Mouse (Mus musculus): ENCODE results near the gene Trak1.

Gene Trak1

DNA sequence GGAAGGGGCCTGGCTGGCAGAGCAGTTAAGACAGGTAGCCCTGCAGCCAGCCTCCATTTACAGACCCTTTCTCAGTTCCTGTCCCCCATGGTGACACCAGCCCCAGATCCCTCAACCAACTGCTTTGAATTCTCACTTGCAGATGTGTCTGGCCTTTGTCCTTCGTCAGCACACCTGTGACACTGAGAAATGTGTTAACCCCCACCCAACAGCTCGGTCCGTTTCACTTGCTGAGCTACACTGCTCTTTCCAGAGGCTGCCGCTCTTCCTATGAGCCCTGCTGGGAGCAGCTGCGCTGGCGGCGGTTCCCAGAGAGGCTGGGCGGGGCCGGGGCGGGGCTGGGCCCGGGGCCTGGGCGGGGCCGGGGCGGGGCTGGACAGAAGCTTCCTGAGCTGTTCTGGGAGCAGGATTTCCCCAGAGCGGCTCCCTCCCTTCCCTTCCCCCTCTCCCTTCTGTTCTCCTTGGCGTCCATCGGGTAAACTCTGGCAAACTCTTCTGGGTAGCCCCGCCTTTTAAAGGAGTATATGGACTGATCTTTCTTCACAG is 74.1 kb downstream of the Trak1 start:
- peak in 1 of 2 experiments; percentile 72 for DNase-seq (ENCODE audit: low spot score in 2 of 2)

DNA sequence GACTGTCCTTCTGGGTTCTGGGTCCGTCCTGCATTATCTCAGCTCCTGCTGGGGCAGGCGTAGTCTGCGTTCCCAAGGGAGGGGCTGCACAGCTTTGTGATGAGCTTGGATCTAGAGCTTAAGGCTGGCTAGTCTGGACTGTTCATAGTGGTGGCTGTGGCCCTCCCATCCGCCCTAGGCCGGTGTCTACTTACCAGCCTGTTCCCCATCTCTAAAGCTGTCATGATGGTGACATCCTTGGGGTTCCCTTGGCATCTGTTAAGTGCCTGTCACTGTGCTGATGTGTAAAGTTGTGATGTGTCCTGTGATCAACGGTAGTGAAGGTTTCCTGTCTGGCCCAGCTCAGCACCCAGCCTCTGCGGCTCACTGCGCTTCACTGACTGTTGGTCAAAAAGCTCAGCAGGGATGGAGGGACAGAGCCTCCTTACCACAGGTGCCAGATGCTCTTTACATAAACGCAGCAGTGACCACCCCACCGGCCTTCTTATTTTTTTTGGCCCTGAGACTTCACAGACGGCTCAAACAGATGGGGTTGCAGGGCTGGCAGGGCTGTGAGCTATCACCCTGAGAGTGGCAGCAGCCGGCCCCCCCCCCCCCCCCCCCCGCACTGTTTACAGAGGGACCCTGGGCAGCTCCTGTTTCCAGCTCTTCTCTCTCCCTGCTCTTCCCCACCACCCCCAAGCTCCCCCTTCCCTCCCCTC is 74.8 kb downstream of the Trak1 start:
- no peak for DNase-seq (ENCODE audit: low spot score in 2 of 2)

DNA sequence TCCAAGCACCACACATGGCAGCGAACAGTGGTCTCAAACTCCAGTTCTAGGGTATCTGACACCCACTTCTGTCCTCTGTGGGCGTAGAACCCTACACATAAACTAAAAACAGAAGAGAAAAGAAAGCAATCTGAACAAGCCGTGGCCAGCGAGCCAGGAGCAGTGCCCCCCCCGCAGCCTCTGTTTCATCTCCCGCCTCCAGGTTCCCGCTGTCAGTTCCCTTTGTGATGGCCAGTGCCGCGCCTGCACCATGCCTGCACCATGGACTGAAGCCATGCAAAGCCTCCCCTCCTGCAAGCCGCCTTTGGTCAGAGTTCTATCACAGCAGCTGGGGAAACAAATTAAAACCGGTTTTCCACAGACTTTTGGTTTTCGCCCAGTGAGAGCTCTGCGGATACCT is 75.8 kb downstream of the Trak1 start:
- DNase-seq (ENCODE audit: low spot score in 2 of 2) = no peak

DNA sequence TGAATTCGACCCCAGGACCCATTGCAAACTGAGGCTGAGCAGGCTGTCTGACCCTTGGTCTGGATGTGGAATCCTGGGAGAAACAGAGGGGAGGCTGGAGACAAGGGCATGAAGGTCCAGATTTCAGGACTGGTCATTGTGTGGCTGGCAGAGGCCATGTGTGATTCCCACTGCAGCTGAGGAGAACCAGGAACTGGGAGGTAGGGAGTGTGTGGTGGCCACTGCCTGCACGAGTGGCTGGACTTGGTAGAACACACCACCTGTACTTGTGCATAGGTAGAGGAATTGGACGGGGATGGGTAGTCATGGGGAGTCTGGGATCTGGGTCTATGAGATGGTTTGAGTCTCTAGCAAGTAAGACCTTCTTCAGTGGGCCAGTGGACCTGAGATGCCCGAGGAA is 76.2 kb downstream of the Trak1 start:
- no peak for DNase-seq (ENCODE audit: low spot score in 2 of 2)

DNA sequence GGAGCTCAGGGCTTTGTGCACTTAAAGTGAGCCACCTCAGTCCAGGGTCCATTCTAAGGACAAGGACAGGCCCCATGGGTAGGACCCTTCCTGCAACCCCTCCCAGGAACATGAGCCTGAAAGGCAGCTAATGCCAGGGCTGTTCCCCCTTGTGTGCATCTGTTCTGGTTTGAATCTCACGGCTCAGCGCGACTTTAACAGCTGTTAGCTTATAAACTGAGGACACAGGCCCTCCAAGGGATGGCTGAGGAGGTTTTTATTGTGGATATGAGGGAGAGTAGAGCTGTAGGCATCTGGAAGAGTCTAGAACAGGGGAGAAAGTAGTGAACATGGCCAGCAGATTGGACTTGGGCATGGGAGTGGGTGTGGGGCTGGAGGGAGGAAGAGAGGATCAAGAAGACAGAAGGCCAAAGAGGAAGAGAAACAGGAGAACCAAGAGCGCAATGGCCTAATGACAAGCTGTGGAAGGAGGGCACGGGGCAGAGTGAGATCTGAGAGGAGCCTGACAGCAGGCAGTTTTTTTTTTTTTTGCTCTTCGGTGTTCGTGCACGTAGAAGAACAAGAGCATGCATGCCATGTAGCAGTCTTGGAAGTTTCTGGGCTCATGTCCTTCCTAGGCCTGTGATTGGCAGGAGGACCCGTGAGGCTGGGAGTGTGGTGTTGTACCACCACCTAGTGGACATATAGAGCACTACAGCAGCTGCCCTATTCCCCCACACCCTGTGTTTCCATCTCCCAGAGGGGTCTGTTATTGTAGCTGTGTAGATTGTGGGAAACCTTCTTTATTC is 77.0 kb downstream of the Trak1 start:
- DNase-seq (ENCODE audit: low spot score in 2 of 2) = no peak

DNA sequence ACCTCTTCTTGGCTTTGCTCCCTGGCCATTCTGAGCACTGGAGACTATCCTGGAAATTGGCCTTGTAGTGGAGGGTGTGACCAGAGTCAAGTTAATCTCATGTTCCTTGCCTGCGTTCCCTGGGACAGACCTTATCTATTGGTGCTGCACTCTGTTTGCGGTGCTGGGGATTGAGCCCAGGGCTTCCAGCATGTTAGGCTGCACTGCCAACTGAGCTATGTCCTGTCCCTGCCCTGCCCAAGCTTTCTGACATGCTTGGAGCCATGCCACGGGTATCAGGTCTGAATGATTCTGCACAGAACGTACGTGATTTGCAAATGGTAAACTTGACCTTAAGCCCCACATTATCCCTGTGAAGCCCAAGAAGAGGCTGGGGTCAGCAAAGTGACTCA is 77.6 kb downstream of the Trak1 start:
- no peak for DNase-seq (ENCODE audit: low spot score in 2 of 2)

DNA sequence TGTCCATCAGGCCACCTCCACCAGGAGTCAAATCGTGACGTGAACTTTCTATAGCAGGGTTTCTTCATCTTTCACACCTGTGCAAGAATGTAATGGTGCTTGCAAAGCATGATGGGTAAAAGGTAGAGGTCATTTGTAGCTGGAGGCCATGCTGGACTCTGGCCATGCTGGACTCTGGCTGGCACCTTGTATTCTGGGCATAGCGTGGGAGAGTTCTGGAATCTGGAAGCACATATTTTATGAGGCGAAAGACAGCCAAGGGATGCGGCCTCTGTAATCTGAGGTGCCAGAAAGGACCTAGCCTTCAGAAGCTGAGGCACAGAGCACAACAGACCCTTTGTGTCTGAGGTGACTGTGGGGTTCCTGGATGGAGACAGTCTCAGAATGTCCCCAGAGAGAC is 78.8 kb downstream of the Trak1 start:
- no peak for DNase-seq (ENCODE audit: low spot score in 2 of 2)

DNA sequence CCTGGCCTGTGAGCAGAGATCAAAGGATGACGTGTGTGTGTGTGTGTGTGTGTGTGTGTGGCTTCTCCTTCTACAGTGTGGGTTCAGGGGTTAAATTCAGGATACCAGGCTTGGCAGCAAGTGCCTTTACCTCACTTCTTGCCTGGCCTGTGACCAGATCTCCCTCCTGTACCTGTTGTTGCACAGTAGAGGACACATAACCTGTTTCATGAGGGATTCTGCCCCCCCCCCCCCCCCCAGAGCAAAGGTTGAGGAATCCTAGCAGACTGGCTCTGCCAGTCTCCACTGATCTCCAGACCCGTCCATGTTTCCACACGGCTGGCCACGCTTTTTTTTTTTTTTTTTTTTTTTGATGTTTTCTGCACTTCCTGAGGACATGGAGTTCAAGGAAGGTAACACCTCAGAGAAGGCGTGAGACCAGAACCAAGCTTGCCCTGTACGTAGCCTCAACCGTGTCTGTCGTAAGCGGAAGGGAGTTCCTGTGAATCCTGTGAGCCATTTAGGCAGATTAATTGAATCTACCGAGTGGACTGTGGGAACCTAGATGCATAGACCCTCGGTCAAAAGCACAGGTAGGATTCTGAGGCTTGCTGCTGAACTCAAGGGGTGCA is 83.1 kb downstream of the Trak1 start:
- no peak for DNase-seq (ENCODE audit: low spot score in 2 of 2)

DNA sequence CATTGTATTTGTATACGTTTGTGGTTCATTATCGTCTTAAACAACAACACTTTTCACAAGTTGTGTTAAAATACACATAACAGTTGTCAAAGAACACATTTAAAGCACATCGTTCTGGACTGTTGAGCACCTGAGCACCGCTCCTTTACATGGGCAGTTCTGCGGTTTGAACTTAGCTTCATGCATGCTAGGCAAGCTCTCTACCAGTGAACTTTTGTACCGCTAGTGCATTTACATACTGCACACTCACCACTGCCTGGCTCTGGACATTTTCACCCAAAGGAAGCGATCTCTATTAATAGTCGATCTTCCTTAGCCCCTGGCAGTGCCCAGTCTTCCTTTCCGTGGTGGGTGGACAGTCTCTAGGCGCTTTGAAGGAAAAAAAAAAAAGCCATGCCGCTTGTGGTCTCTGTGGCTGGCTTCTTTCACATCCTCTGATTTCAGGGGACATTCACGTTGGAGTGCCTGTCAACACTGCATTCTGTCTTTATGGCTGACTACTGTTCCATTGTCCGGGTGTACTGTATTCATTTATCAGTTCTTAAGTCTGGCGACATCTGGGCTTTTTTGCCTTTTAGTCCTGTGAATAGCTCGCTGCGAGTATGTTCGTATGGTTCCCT is 84.5 kb downstream of the Trak1 start:
- DNase-seq (ENCODE audit: low spot score in 2 of 2) = no peak

DNA sequence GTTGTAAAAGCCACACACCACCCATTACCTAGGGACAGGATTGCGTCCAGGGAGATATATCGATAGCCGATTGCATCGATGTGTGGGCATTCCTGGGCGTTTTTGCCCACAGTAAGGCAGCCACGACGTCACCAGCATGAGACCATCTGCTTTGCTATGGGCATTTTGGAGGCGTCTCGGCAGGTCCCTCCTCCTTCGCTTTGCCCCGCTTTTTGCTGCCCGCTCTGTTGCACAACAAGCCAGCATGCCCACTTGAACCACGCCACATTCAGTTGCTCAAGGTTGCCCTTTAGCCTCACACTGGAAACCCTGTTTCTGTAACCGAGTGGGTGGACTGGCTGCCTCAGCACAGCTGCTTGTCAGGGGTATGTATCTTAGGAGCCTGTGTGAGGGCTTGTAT is 85.3 kb downstream of the Trak1 start:
- DNase-seq (ENCODE audit: low spot score in 2 of 2) = no peak

DNA sequence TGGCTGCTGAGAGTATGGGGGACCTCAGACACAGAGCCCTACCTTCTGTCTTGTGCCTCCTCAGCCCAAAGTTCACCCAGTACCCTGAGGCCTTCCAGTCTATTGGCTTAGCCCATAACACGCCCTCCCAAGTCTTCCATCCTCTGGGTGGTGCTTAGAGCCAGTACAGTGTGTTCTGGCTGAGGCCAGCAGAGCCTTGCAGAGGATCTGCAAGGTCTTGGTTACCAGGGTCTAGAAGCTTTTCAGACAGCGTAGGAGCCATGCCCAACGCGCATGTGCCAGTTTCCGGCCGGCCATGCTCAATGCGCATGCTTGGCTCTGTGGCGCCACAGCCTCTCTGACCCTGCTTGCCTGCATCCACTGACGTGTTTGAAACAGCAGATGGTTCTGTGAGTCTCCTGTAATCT is 85.9 kb downstream of the Trak1 start:
- no peak for DNase-seq (ENCODE audit: low spot score in 2 of 2)

DNA sequence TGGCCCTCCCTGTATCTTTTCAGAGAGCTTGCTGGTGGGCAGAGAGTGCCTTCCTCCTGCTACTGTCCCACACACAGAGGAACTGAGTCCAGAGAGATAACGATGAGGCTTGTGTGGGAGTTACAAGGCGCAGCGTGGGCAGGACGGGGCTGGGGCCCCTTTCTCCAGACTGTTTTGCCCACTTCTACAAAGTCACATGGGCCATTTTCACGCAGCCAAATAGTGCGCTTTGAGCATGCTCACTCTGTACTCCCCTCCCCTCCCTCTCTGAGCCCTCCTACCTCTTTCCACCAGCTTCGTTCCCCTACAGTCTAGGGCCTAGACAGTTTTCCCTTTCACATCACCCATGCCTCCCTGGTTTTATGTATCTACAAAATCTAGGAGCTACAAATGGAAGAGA is 87.3 kb downstream of the Trak1 start:
- DNase-seq (ENCODE audit: low spot score in 2 of 2) = no peak

DNA sequence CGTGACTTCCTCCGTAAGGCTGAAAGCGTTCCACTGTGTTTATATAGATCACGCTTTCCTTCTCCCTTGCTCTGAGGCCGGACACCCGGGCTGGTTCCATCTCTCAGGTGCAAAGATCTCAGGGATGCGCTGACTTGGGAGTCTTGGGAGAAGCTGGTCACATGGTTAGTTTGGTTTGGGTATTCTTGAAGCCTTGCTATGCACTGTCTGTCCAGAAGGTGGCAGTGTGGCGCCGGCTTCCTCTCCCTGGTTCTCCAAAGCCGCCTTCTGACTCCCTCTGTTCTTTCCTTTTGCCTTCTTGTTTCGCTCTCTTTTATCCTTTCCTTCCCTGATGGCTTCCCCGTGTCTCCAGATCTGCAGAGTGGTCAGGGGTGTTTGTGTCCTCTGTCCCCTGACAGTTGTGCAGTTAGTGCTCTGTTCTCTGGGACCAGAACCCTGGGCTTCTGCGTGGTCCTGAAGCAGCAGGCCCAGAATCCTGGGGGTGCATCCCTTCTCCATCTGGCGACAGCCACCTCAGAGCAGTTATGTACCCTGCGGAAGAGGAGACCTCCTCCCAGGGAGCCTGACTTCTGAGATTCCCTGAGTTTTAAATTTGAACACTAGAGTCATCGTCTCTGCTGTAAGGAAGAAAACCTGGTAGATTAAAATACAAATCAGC is 87.9 kb downstream of the Trak1 start:
- DNase-seq (ENCODE audit: low spot score in 2 of 2) = peak in 1 of 2 experiments; percentile 55

DNA sequence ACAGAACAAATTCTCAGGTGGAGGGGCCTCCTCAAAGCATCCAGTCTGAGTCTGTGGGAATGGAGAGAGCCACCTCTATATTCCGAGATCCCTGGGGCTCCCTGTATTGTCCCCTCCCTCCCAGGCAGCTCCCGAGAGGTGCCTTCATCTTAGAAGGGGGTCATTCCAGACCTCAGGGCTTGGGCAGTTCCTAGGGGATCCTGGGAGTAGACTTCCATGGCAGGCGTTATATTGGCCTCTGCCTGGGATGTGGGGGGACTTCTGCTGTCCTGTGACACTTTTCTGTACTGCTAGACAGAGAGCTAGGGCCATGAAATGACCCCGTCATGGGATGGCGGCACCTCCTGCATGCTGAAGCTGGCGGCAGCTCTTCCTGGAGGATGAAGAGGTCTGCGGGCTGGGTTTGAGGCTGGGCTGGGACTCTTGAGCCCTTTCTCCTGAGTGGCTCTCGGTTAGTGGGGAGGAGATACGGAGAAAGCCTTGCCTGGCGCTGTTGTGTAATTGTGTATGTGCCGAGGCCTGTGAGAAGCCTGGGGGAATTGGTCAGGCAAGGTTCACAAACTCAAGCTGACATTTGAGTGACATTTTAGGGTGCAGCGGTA is 88.5 kb downstream of the Trak1 start:
- no peak for DNase-seq (ENCODE audit: low spot score in 2 of 2)

DNA sequence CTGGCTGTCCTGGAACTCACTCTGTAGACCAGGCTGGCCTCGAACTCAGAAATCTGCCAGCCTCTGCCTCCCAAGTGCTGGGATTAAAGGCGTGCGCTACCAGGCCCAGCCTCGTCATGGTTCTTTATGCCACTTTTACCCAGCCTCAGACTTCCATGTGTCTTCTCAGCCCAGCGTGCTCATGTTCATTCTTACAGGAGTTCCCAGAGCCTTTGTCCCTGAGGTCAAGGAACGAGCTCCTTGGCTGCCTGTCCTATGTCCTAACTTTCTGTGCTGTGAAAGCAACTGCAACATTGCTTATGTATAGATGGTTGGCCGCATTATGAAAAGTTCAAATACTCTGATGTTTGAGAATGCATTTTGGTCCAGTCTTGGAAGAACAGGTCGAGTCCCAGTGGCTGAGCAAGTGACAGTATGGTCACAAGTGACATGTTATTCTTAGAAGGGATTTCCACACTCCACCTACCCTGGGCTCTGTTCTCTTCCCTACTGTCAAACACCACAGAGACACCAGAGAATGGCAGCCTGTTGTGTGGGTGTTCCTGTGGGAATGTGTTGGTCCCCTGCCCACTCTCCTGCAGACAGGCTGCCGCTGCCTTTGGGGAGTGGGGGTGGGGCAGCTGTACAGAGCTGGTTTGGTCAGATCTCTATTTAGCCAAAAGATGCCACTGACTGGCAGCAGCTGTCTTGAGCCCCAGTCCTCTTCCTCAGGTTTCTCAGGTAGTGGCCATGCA is 90.4 kb downstream of the Trak1 start:
- no peak for DNase-seq (ENCODE audit: low spot score in 2 of 2)

DNA sequence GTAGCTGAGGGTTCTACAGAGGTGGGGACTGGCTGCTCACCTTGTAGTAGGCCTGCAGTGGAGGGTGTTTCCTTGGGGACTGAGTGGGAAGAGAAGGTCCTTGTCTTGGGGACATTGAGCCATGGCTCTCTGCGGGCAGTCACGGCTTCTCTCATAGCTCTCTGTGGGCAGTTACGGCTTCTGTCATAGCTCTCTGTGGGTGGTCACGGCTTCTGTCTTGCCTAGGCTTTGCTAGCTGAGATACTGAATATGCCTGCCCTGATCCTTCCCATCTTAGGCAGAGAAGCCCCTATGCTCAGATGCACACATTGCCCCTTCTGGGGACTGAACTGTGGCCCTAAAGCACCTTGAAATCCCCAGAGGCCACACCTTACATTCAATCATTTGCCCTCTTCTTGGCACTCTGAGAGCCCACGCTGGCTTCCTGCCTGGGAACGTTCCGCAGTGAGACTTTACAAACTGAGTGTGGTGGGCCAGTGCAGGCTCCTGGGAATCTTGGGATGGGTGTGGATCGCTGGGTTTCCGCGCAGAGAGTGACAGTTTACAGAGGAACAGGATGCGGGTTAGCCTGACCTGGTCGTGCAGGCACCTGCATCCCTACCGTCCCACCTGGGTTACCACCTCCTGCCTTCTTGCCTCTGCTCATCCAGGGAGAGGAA is 91.1 kb downstream of the Trak1 start:
- no peak for DNase-seq (ENCODE audit: low spot score in 2 of 2)

DNA sequence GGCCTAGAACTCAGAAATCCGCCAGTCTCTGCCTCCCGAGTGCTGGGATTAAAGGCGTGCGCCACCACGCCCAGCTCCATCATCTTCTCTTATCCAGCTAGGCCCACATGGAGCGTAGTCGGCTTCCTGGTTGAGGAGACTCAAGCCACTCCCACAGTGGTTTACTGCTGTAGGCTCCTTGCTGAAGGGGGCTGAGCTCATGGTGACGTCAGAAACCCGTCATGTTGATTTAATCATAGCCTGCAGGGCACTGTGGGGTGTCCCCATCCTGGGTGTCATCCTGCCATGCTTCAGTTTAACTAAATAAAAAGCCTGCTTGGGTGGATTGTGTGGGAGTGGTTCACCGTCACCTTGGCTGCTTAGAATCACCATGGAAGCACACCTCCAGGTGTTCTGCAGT is 92.0 kb downstream of the Trak1 start:
- no peak for DNase-seq (ENCODE audit: low spot score in 2 of 2)

DNA sequence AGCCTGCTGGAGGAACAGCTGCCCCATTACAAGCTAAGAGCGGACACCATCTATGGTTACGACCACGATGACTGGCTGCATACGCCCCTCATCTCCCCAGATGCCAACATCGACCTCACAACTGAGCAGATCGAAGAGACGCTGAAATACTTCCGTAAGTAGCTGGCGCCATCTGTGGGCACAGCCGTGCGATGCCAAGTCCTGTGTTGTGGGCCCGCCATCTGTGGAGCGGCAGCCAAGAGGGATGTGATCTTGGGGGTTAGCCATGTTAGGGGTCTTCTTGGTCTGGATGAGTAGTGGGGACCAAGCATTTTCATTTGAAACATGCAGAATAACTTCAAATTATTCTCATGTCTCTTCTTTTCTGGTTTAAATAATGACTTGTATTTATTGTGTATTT is 94.6 kb downstream of the Trak1 start:
- no peak for DNase-seq (ENCODE audit: low spot score in 2 of 2)

DNA sequence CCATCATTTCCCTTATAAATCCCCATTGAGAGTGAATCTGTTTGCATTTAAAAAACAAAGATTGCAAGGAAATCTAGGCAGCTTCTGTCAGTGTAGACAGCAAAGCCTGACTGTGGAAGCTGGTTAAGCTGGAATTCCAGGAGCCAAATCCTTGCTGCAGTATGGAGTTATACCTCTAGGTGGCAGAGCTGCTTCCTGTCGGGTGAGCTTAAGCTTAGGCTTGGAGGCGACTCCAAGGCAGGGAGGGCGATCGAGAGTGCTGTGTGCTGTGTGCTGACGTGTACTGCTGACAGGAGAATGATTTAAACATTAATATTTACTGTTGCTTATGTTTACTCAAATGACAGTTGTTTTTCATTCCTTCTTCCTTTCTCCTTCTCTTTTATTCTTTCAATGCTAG is 95.1 kb downstream of the Trak1 start:
- no peak for DNase-seq (ENCODE audit: low spot score in 2 of 2)

DNA sequence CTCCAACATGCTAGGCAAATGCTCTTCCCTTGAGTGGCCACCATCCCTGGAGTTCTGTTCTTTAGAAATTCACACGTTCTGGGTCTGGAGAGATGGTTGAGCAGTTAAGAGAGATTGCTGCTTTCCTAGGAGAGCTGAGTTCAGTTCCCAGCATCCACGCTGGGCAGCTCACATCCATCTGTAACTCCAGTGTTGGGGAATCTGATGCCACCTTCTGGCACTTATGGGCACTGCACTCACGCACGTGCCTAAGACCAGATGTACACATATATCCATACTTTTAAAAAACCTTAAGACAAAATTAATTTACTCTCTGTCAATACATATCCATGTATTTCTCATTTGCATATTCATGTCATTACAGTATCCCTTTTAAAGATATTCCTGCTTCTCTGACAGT is 95.8 kb downstream of the Trak1 start:
- no peak for DNase-seq (ENCODE audit: low spot score in 2 of 2)

All from urinary bladder, adult 18-20 months (tissue).